Mouse (Mus musculus) myocyte (in vitro differentiated cells): ENCODE measurements at regions not wholly inside any gene's neighbourhood (a gene's known extent, or its start where the extent isn't known, plus 50 kb on each side); places are given as distances from the start of the nearest gene placed in this dataset.

Experiments
- CEBPB ChIP-seq: IDR thresholded peaks from 2 replicates; pipeline ENCODE4 v1.6.1; 2011; ENCODE audit warnings: mild to moderate bottlenecking, moderate library complexity; ENCODE audit not compliant: poor library complexity, insufficient read depth, severe bottlenecking
- E2F4 ChIP-seq: IDR thresholded peaks from one replicate; pipeline ENCODE4 v1.6.1; 2011; ENCODE audit warnings: mild to moderate bottlenecking, control low read depth, moderate library complexity; ENCODE audit not compliant: insufficient read depth
- MYOD1 ChIP-seq, 3 experiments: IDR thresholded peaks; one replicate each; pipeline ENCODE4 v1.6.1; 2011; ENCODE audit warnings: control low read depth in 2 of 3, low read depth in 2 of 3, mild to moderate bottlenecking in 2 of 3, moderate library complexity in 1 of 3; ENCODE audit not compliant: insufficient read length in 2 of 3, control insufficient read depth in 1 of 3
- POLR2A ChIP-seq: IDR thresholded peaks from one replicate; pipeline ENCODE4 v1.6.1; 2011; ENCODE audit warnings: low read depth, mild to moderate bottlenecking, control low read depth, moderate library complexity; ENCODE audit not compliant: insufficient read length
- POLR2AphosphoS2 ChIP-seq: IDR thresholded peaks from one replicate; pipeline ENCODE4 v1.6.1; 2011; ENCODE audit warnings: low read depth, control low read depth; ENCODE audit not compliant: insufficient read length
- USF1 ChIP-seq: IDR thresholded peaks from one replicate; pipeline ENCODE4 v1.6.1; 2011; ENCODE audit warnings: low read depth, mild to moderate bottlenecking, control low read depth, moderate library complexity

- TF ChIP-seq USF1 = no peak
- TF ChIP-seq E2F4 = no peak
- TF ChIP-seq POLR2AphosphoS2 = no peak
- no peak for TF ChIP-seq POLR2A
- no peak for TF ChIP-seq CEBPB
- no peak for TF ChIP-seq MYOD1 (IDR thresholded peaks at IDR 0.05; ENCODE audit: control insufficient read depth in 1 of 3, insufficient read length in 2 of 3, low read depth in 2 of 3)
Observed at GRCm38 (mm10) chr2:78975393-78975774, 107.5 kb downstream of the Ube2e3 start.
